Mouse (Mus musculus) testis, adult 2 months (tissue): ENCODE measurements at regions not wholly inside any gene's neighbourhood (a gene's known extent, or its start where the extent isn't known, plus 50 kb on each side); places are given as distances from the start of the nearest gene placed in this dataset.

Source experiments
- CTCF ChIP-seq: fragments of 200-500 bp; IDR thresholded peaks from 2 replicates; pipeline ENCODE4 v1.5.1; 2012; ENCODE audit warnings: low read depth, mild to moderate bottlenecking, inconsistent platforms, low read length, moderate library complexity; ENCODE audit not compliant: control insufficient read depth, insufficient read depth, insufficient replicate concordance
- POLR2A ChIP-seq: fragments of 200-500 bp; IDR thresholded peaks from 2 replicates; pipeline ENCODE4 v1.6.1; 2012; ENCODE audit warnings: low read depth, mild to moderate bottlenecking, inconsistent platforms, low read length, moderate library complexity; ENCODE audit not compliant: control insufficient read depth

GRCm38 (mm10) chr2:75461421-75461991, 197.6 kb upstream of the Hnrnpa3 start:
- TF ChIP-seq POLR2A (no peak), CTCF (no peak)
